Mouse (Mus musculus) midbrain, embryonic 12.5 days (tissue): Measurements from ENCODE around the gene Ercc2. TPM values are rescaled to one million over a fixed set of nuclear protein-coding genes. Genes with fewer than 3 reads are reported as not detected.

Experiments used
- ATAC-seq: fragments of 200-750 bp; cut with Nextera tagmentation; 2 replicates; pipeline ENCODE4 v1.8.0; 2017; ENCODE audit warnings: low read depth, moderate TSS enrichment, moderate library complexity; ENCODE audit not compliant: low FRiP score
- H3K27ac ChIP-seq: fragments of 300-500 bp; sonication (generic); replicated peaks from 2 replicates; pipeline ENCODE4 v1.5.1; 2016; ENCODE audit warnings: mild to moderate bottlenecking
- H3K27me3 ChIP-seq: fragments of 300-500 bp; sonication (generic); 2 replicates; pipeline ENCODE4 v1.6.1; 2016; ENCODE audit warnings: mild to moderate bottlenecking
- H3K36me3 ChIP-seq: fragments of 300-500 bp; sonication (generic); 2 replicates; pipeline ENCODE4 v1.6.1; 2016
- H3K4me1 ChIP-seq: fragments of 300-500 bp; sonication (generic); 2 replicates; pipeline ENCODE4 v1.6.1; 2016
- H3K4me2 ChIP-seq: fragments of 300-500 bp; sonication (generic); replicated peaks from 2 replicates; pipeline ENCODE4 v1.6.1; 2016; ENCODE audit warnings: mild to moderate bottlenecking, moderate library complexity
- H3K4me3 ChIP-seq: fragments of 300-500 bp; sonication (generic); 2 replicates; pipeline ENCODE4 v1.5.1; 2016; ENCODE audit warnings: mild to moderate bottlenecking
- H3K9ac ChIP-seq: fragments of 300-500 bp; sonication (generic); replicated peaks from 2 replicates; pipeline ENCODE4 v1.6.1; 2016; ENCODE audit warnings: mild to moderate bottlenecking, moderate library complexity
- H3K9me3 ChIP-seq: fragments of 300-500 bp; sonication (generic); 2 replicates; pipeline ENCODE4 v1.6.1; 2016; ENCODE audit warnings: mild to moderate bottlenecking
- WGBS: fragments of 180-500 bp; shearing (Covaris S2); methylation state at CpG from one replicate; pipeline ENCODE4 v1.1.7; 2016; 5-methylcytosine and 5-hydroxymethylcytosine counted together
- microRNA counts: library from miRNA; unstranded; fragments of <30 nt; microRNA quantifications from one replicate; lab custom pipeline; 2017
- microRNA-seq: library from miRNA; unstranded; fragments of <30 nt; microRNA quantifications from one replicate; pipeline ENCODE4, GENCODE M21; 2017
- polyA plus RNA-seq: library from polyadenylated mRNA; unstranded; fragments of >200 nt; fragmentation: Nextera tagmentation; extraction: Ambion mirVana; gene quantifications from 2 replicates; pipeline ENCODE4 v1.2.1, GENCODE M21; 2016

Ercc2 gene
- polyA plus RNA-seq, 1 experiment from 2014 or later = 27.5 TPM

GRCm38 (mm10) chr7:19436276-19436675 lies 54.5 kb downstream of the Ercc2 start:
- 95% methylated on average over 2 of the region's 2 CpGs for WGBS
- no peak for ATAC-seq
- Histone ChIP-seq H3K4me3 (no peak overlapping the region), H3K27ac (no peak overlapping the region), H3K27me3 (no peaks in the 10 kb centered on the region), H3K4me1 (no peaks in the 10 kb centered on the region), H3K36me3 (peaks cover 93% of the 10 kb centered on the region), H3K9ac (no peak overlapping the region), H3K9me3 (no peaks in the 10 kb centered on the region), H3K4me2 (no peak overlapping the region)

GRCm38 (mm10) chr7:19437048-19437447 lies 55.2 kb downstream of the Ercc2 start:
- H3K9me3 ChIP-seq = no peaks in the 10 kb centered on the region
- H3K4me2 ChIP-seq = no peak overlapping the region
- no peak for ATAC-seq
- peaks cover 93% of the 10 kb centered on the region for H3K36me3 ChIP-seq
- H3K4me1 ChIP-seq = no peaks in the 10 kb centered on the region
- WGBS = 85% methylated on average over 9 of the region's 9 CpGs
- no peak overlapping the region for H3K9ac ChIP-seq
- no peak overlapping the region for H3K27ac ChIP-seq
- no peak overlapping the region for H3K4me3 ChIP-seq
- H3K27me3 ChIP-seq = no peaks in the 10 kb centered on the region

- H3K27ac ChIP-seq = no peak overlapping the region
- H3K36me3 ChIP-seq = peaks cover 82% of the 10 kb centered on the region
- no peak overlapping the region for H3K4me3 ChIP-seq
- H3K9ac ChIP-seq = no peak overlapping the region
- H3K4me1 ChIP-seq = no peaks in the 10 kb centered on the region
- H3K27me3 ChIP-seq = no peaks in the 10 kb centered on the region
- H3K4me2 ChIP-seq = no peak overlapping the region
- no peak for ATAC-seq
- no peaks in the 10 kb centered on the region for H3K9me3 ChIP-seq
- WGBS = 89% methylated on average over 9 of the region's 9 CpGs
Observed at GRCm38 (mm10) chr7:19441448-19442091, 59.8 kb downstream of the Ercc2 start.

- 0 out of 2 replicates have a peak, but pooled peaks have one; percentile 27 for ATAC-seq
- Histone ChIP-seq H3K36me3 (peaks cover 84% of the 10 kb centered on the region), H3K4me2 (no peak overlapping the region), H3K27me3 (no peaks in the 10 kb centered on the region), H3K27ac (no peak overlapping the region), H3K9ac (no peak overlapping the region), H3K4me1 (no peaks in the 10 kb centered on the region), H3K4me3 (no peak overlapping the region), H3K9me3 (no peaks in the 10 kb centered on the region)
- WGBS = 37% methylated on average over 3 of the region's 3 CpGs
Observed at GRCm38 (mm10) chr7:19443344-19443743, 61.5 kb downstream of the Ercc2 start.

- H3K36me3 ChIP-seq = peaks cover 89% of the 10 kb centered on the region
- H3K27me3 ChIP-seq = no peaks in the 10 kb centered on the region
- 89% methylated on average over 12 of the region's 12 CpGs for WGBS
- H3K4me1 ChIP-seq = no peaks in the 10 kb centered on the region
- no peaks in the 10 kb centered on the region for H3K9me3 ChIP-seq
- H3K9ac ChIP-seq = no peak overlapping the region
- no peak overlapping the region for H3K4me3 ChIP-seq
- no peak for ATAC-seq
- H3K27ac ChIP-seq = no peak overlapping the region
- H3K4me2 ChIP-seq = no peak overlapping the region
Observed at GRCm38 (mm10) chr7:19444801-19445200, 63.0 kb downstream of the Ercc2 start.

MicroRNA genes within 50 kb of the gene (microRNA counts, 519-probe panel; counts per million panel counts)
- not detected for microRNA mmu-miR-343 (lab: Ali Mortazavi, UCI)

Small RNAs within 50 kb of the gene (microRNA-seq; reads per million reads assigned to microRNA genes)
- not detected for gene Mir343

Other genes starting within 250 kb of the Ercc2 start
- gene Qpctl, start 232.7 kb upstream of the Ercc2 start, polyA plus RNA-seq = 21.0 and 22.0 TPM in 2 replicates
- gene Snrpd2, start 232.3 kb upstream of the Ercc2 start, polyA plus RNA-seq = 136 and 139 TPM in 2 replicates
- 2.1 and 3.4 TPM in 2 replicates for gene Gipr, start 215.9 kb upstream of the Ercc2 start, polyA plus RNA-seq
- gene Eml2, start 205.6 kb upstream of the Ercc2 start, polyA plus RNA-seq = 5.4 and 6.0 TPM in 2 replicates
- gene Gpr4, start 169.5 kb upstream of the Ercc2 start, polyA plus RNA-seq = 1.6 and 2.0 TPM in 2 replicates
- 41.8 and 43.7 TPM in 2 replicates for gene Opa3, start 153.7 kb upstream of the Ercc2 start, polyA plus RNA-seq
- 44.9 and 47.1 TPM in 2 replicates for gene Vasp, start 110.2 kb upstream of the Ercc2 start, polyA plus RNA-seq
- 0.20 and 0.32 TPM in 2 replicates for gene Ppm1n, start 101.9 kb upstream of the Ercc2 start, polyA plus RNA-seq
- 74.6 and 79.7 TPM in 2 replicates for gene Rtn2, start 99.4 kb upstream of the Ercc2 start, polyA plus RNA-seq
- gene Fosb, start 72.0 kb upstream of the Ercc2 start, polyA plus RNA-seq = 0.20 TPM in 1 of 2 replicates, not detected in the other
- 103 and 114 TPM in 2 replicates for gene Ercc1, start 37.2 kb upstream of the Ercc2 start, polyA plus RNA-seq
- gene Cd3eap, start 22.5 kb upstream of the Ercc2 start, polyA plus RNA-seq = 19.1 and 20.6 TPM in 2 replicates
- 3.6 and 4.1 TPM in 2 replicates for gene Ppp1r13l, start 22.3 kb upstream of the Ercc2 start, polyA plus RNA-seq
- 1.1 and 2.7 TPM in 2 replicates for gene Klc3, start 22.1 kb downstream of the Ercc2 start, polyA plus RNA-seq
- 0.12 TPM in 1 of 2 replicates, not detected in the other for gene Ckm, start 22.8 kb downstream of the Ercc2 start, polyA plus RNA-seq
- gene Mark4, start 76.8 kb downstream of the Ercc2 start, polyA plus RNA-seq = 16.4 and 20.9 TPM in 2 replicates
- 0.42 and 0.61 TPM in 2 replicates for gene Exoc3l2, start 81.3 kb downstream of the Ercc2 start, polyA plus RNA-seq
- 4.3 and 5.0 TPM in 2 replicates for gene Bloc1s3, start 126.4 kb downstream of the Ercc2 start, polyA plus RNA-seq
- gene Trappc6a, start 126.4 kb downstream of the Ercc2 start, polyA plus RNA-seq = 41.5 and 41.7 TPM in 2 replicates
- 0.06 TPM in 1 of 2 replicates, not detected in the other for gene Nkpd1, start 135.8 kb downstream of the Ercc2 start, polyA plus RNA-seq
- gene Ppp1r37, start 181.1 kb downstream of the Ercc2 start, polyA plus RNA-seq = 37.2 and 38.8 TPM in 2 replicates
- gene Zfp296, start 195.3 kb downstream of the Ercc2 start, polyA plus RNA-seq = 0.14 and 0.27 TPM in 2 replicates
- gene Gemin7, start 195.6 kb downstream of the Ercc2 start, polyA plus RNA-seq = 129 and 132 TPM in 2 replicates
- 71.7 and 74.3 TPM in 2 replicates for gene Clasrp, start 222.5 kb downstream of the Ercc2 start, polyA plus RNA-seq
- 4.2 and 4.9 TPM in 2 replicates for gene Relb, start 247.4 kb downstream of the Ercc2 start, polyA plus RNA-seq